Mouse (Mus musculus) C2C12 (cell line): Measurements from ENCODE around the gene Rpn2.

Experiments used
- CTCF ChIP-seq: IDR thresholded peaks from one replicate; pipeline ENCODE4 v1.5.1; 2011; ENCODE audit not compliant: control insufficient read depth, insufficient read depth, insufficient read length
- FOSL1 ChIP-seq: IDR thresholded peaks from one replicate; pipeline ENCODE4 v1.8.0; 2011; ENCODE audit warnings: mild to moderate bottlenecking, low read length; ENCODE audit not compliant: poor library complexity, insufficient read depth, severe bottlenecking
- MAX ChIP-seq: IDR thresholded peaks from one replicate; pipeline ENCODE4 v1.6.1; 2011; ENCODE audit warnings: mild to moderate bottlenecking, control low read depth
- MYOG ChIP-seq: IDR thresholded peaks from one replicate; pipeline ENCODE4 v1.6.1; 2011; ENCODE audit not compliant: control insufficient read depth, insufficient read length; ENCODE audit errors: extremely low read depth

GRCm38 (mm10) chr2:157373681-157374080, 94.9 kb downstream of the Rpn2 start:
- no peak for TF ChIP-seq MAX
- no peak for TF ChIP-seq CTCF
- TF ChIP-seq FOSL1, result no peak
- TF ChIP-seq MYOG, result no peak
